Mouse (Mus musculus): ENCODE data around the gene Tbl2.

The Tbl2 gene

DNA sequence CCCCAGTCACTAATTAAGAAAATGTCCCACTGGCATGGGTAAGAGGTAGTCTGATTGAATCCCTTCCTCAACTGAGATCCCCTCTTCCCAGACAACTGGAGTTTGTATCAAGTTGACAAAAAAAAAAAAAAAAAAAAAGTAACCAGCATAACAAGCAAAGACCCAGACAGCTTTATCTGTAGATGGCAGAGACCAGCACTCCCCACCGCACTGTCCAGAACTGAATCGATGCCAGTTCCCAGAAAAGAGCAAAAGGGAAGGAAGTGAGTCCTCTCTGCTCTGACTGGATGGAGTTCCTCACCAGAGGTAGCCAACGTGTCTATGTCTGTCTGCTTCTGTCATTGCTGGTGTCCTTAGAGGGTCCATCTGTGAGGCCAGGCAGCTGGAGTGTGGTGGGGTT lies 3.9 kb upstream of the Tbl2 start:
- in situ Hi-C loops (cut with MboI, MseI): loop anchor here (25.0 kb wide), 1 partner anchor 642 kb away; the partner anchor contains the start of genes Mdh2 and Styxl1

GRCm38 (mm10) chr5:135145955-135146354 lies 3.5 kb upstream of the Tbl2 start:
- in situ Hi-C loops (cut with MboI, MseI): loop anchor here (25.0 kb wide), 1 partner anchor 641 kb away; the partner anchor contains the start of genes Mdh2 and Styxl1

- in situ Hi-C loops (cut with MboI, MseI): loop anchor here (25.0 kb wide), 1 partner anchor 639 kb away; the partner anchor contains the start of genes Mdh2 and Styxl1
These were observed 773 bp upstream of the Tbl2 start for GRCm38 (mm10) chr5:135148715-135149052.

DNA sequence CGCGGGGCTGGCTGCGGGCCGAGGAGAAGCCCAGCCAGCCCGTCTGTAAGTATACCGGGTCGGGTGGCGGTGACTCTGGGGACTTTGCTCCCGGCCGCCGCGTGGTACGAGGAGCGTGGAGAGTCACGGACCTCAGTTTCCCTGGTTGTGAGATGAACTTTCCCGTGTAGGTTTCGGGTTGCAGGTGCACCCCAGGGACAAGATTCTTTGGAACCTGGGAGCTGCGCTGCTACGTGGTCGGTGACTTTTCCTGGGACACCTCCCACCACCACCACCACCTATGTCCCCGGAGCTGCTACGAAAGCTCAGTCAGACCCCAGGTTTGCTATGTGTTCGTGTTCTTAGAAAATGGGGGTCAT lies 342 bp downstream of the Tbl2 start:
- in situ Hi-C loops (cut with MboI, MseI): loop anchor here (10.0 to 25.0 kb wide), 2 partner anchors 575 to 638 kb away; partner anchors contain the start of genes Mdh2 and Styxl1

DNA sequence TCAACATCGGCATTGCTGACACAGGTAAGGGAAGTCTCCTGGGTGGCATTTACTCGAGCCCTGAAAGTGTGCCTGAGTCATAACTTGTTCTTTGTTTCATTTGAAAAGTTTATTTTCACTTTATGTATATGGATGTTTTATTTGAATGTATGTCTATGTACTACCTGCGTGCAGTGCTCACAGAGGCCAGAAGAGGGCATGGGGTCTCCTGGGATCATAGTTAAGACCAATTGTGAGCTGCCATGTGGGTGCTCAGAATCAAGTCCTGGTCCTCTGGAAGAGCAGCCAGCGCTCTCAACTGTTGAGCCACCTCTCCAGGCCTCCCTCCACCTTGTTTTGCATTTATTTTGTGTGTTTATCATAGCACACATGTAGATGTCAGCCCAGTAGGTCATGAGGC lies 7.0 kb downstream of the Tbl2 start:
- in situ Hi-C loops (cut with MboI, MseI): loop anchor here (10.0 kb wide), 1 partner anchor 582 kb away; no protein-coding TSS in a partner anchor

- in situ Hi-C loops (cut with MboI, MseI): no loop called here
These were observed 11.8 kb downstream of the Tbl2 start for GRCm38 (mm10) chr5:135161221-135161620.

- in situ Hi-C loops (cut with MboI, MseI): no loop called here
These were observed 12.2 kb downstream of the Tbl2 start for GRCm38 (mm10) chr5:135161650-135162049.

GRCm38 (mm10) chr5:135162361-135162760 lies 12.9 kb downstream of the Tbl2 start:
- in situ Hi-C loops (cut with MboI, MseI): no loop called here

GRCm38 (mm10) chr5:135162821-135163220 lies 13.4 kb downstream of the Tbl2 start:
- in situ Hi-C loops (cut with MboI, MseI): no loop called here

DNA sequence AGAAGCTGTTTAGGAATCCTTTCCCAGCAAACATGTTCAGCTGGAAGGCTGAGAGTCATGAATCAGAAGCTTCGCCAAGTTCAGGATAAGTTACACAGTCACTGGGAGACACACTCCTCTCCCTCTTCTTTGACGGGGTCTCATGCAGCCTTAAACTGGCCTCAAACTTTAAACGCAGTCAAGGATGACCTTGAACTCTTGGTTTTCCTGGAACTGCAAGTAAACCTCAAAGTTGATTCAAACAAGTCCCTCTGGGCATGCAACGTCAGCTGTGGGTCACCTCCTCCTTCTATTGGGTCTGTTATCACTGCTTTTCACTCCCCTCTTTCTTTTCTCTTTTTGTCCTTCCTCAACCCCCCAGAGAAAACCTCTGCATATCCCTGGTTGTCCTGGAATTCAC lies 17.5 kb downstream of the Tbl2 start:
- in situ Hi-C loops (cut with MboI, MseI): no loop called here

DNA sequence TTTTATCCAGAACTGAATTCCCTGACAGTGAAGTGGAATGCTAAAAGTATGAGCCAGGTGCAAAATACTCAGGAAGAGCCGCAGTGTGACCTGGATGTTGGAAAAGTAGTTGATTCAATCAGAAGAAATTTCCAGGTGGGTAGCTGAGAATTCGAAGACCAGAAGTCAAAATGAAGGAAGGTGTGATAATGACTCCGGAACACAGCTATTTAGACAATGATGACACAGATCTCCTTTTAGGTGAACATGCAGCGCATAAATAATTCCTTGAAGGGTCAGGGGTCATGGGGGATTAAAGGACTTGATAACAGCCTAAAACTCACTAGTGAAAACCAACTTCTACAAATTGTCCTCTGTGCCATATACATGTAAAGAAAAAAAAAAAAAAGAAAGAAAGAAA lies 18.0 kb downstream of the Tbl2 start:
- in situ Hi-C loops (cut with MboI, MseI): no loop called here

GRCm38 (mm10) chr5:135168063-135169062 lies 18.9 kb downstream of the Tbl2 start, which contains the start of gene Bcl7b:
Bcl7b (plus strand) TSS chr5:135168283.
- in situ Hi-C loops (cut with MboI, MseI): no loop called here

- in situ Hi-C loops (cut with MboI, MseI): no loop called here
These were observed 20.0 kb downstream of the Tbl2 start for GRCm38 (mm10) chr5:135169479-135169878.

- in situ Hi-C loops (cut with MboI, MseI): no loop called here
These were observed 22.3 kb downstream of the Tbl2 start for GRCm38 (mm10) chr5:135171688-135172220.

- in situ Hi-C loops (cut with MboI, MseI): no loop called here
These were observed 23.5 kb downstream of the Tbl2 start for GRCm38 (mm10) chr5:135172986-135173385.

GRCm38 (mm10) chr5:135175086-135175485 lies 25.6 kb downstream of the Tbl2 start:
- in situ Hi-C loops (cut with MboI, MseI): no loop called here

- in situ Hi-C loops (cut with MboI, MseI): no loop called here
These were observed 29.1 kb downstream of the Tbl2 start for GRCm38 (mm10) chr5:135178523-135178922.

DNA sequence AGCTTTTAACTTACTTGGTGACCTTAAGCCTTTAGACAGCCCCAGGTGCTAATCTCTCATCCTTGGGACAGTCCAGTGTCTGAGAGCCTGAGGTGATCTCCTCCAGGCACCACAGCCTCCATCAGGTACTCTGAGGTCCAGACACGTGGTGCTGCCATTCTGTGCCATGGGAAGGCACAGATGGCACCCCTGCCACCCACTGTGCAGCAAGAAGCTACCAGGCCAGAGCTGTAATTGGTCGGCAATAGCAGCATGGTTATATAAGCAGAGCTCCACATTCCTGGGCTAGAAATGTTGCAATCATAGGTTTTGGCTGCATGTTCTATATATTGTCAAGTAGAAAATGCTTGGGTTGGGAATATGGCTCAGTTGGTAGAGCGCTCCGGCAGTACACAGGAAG lies 29.5 kb downstream of the Tbl2 start:
- in situ Hi-C loops (cut with MboI, MseI): no loop called here

GRCm38 (mm10) chr5:135179616-135180015 lies 30.2 kb downstream of the Tbl2 start:
- in situ Hi-C loops (cut with MboI, MseI): loop anchor here (5.0 kb wide), 1 partner anchor 492 kb away; the partner anchor contains the start of gene Limk1

DNA sequence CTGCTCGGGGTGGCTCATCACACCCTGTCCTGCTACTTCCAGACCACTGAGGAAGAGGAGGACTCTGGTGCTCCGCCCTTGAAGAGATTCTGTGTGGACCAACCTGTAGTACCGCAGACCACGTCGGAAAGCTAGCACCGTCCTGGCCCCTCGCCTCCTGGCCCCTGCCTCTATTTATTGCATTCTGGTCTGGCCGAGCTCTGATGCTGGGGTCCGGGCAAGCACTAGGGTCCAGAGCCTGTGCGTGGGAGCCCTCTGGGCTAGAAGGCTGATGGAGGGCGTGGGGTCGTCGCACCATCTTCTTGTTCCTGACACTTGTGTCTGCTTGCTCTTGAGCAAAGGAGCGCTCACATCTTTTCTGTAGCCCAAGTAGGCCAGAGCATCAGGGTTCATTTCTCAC lies 31.3 kb downstream of the Tbl2 start:
- in situ Hi-C loops (cut with MboI, MseI): loop anchor here (5.0 kb wide), 1 partner anchor 493 kb away; the partner anchor contains the start of gene Limk1

DNA sequence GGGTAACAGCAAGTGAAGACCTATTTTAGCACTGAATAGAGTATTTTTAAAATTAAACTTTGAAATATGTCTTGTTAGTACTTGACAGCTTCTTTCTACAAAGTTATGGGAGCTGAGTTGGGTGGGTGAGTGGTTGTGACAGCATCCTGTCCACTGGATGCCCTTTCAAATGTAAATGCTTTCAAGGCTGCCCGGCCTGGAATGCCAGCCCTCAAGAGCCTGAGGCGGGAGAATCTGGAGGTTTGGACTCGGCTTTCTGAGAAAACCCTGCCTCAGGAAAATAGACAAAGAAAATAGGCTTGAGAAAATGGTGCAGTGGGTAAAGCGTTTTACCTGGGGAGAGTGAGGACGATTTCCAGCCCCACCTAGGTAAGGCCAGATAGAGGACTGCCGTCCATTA lies 32.3 kb downstream of the Tbl2 start:
- in situ Hi-C loops (cut with MboI, MseI): loop anchor here (5.0 kb wide), 1 partner anchor 494 kb away; the partner anchor contains the start of gene Limk1

- in situ Hi-C loops (cut with MboI, MseI): loop anchor here (5.0 kb wide), 1 partner anchor 496 kb away; the partner anchor contains the start of gene Limk1
These were observed 33.8 kb downstream of the Tbl2 start for GRCm38 (mm10) chr5:135183131-135183861.

Measured in T-helper 2 cell (primary cell).